Mouse (Mus musculus): Measurements from ENCODE around the gene Lingo3.

DNA sequence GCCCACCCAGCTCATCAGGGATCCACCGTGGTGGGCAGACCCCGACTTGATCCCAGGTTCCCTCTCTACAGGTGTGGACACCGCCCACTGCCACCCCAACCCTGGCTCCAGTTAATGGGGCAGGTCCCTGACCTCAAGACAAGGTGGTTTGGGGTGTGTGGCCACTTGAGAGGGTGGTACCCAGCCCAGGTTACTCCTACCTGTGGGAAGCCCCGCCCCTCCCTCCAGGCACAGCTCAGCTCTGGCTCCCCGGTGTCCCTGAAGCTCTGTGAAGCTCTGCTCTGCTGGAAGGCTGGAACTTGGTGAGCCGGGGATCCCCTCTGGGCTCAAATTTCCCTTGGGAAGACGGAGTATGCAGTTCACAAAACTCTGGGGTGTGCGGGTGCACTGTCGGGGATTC, 27.7 kb upstream of the Lingo3 start, which contains the start of gene Tmprss9:
- TF ChIP-seq GATA1 (IDR thresholded peaks at IDR 0.05; ENCODE audit: low read length), result no peak
- no peak for TF ChIP-seq TAL1 (IDR thresholded peaks at IDR 0.05; ENCODE audit: low read length)

Measured in erythroblast, embryonic 14.5 days (primary cell).